In genomic region chr8:61584714-61585383, GRCm38 (mm10) we compare ENCODE assay signal across 18 mouse cellular contexts.
DNase-seq lines count a peak whose midpoint lies in the region; ATAC-seq and TF ChIP-seq lines count a peak whose summit lies in the region.
"Had no signal": no experiment of that assay in that cellular context is flagged by ENCODE, and none has a peak within 500 bp of the region (broad histone marks: within the 10 kb centered on the region; RNA-seq: fewer than 3 reads in every experiment).

No protein-coding gene starts in this region.

- no peak overlapping the region for H3K9ac ChIP-seq in heart, postnatal 0 days (replicated peaks; ENCODE audit: low read depth, low read length)
- H3K9ac ChIP-seq in CH12.LX (ENCODE audit: insufficient read depth, low read depth), result no peak overlapping the region
- H3K9ac ChIP-seq: embryonic facial prominence, embryonic 15.5 days; forebrain, embryonic 15.5 days had no signal

- no peaks in the 10 kb centered on the region for H3K27me3 ChIP-seq in heart, postnatal 0 days (ENCODE audit: control insufficient read depth, insufficient read depth, low read length)
- H3K27me3 ChIP-seq in CH12.LX (replicated peaks), result peaks cover 3% of the 10 kb centered on the region
- H3K27me3 ChIP-seq: embryonic facial prominence, embryonic 15.5 days; forebrain, embryonic 15.5 days had no signal

- H3K79me2 ChIP-seq in CH12.LX (replicated peaks; ENCODE audit: control insufficient read depth, extremely low read depth, insufficient read depth, poor library complexity, severe bottlenecking), result peaks cover 9% of the 10 kb centered on the region

- peak overlapping the region; percentile 28; the same call in 1 of the 2 replicates for H3K27ac ChIP-seq in heart, postnatal 0 days (ENCODE audit: low read depth)
- no peak overlapping the region for H3K27ac ChIP-seq in CH12.LX (ENCODE audit: insufficient read depth, low read depth)
- H3K27ac ChIP-seq: embryonic facial prominence, embryonic 15.5 days; forebrain, embryonic 15.5 days; hindbrain, embryonic 10.5 days; midbrain, embryonic 10.5 days had no signal

- no peak for TF ChIP-seq RAD21 in CH12.LX (IDR thresholded peaks at IDR 0.05; ENCODE audit: low read depth, low read length)

- DNase-seq in heart, postnatal 0 days (ENCODE audit: low spot score), result no peak
- no peak for DNase-seq in heart, adult 8-10 months (ENCODE audit: low spot score)
- DNase-seq in CH12.LX (ENCODE audit: extremely low read depth), result peak; percentile 32
- DNase-seq in ZHBTc4 (ENCODE audit: low read depth, low spot score), result peak; percentile 39
- no peak for DNase-seq in left cerebral cortex, adult 11 months (ENCODE audit: low spot score)
- no peak for DNase-seq in natural killer cell, adult 2 months (ENCODE audit: low spot score in 2 of 2)
- DNase-seq: adrenal gland, postnatal 14 days; cerebellum, postnatal 25 days; gastrocnemius, postnatal 36 days; kidney, postnatal 36 days; layer of hippocampus, postnatal 36 days had no signal

- dilution Hi-C loops in CH12.LX (cut with MboI; ENCODE audit: extremely low pct_ligation_motif_present, extremely low pct_unique_long_range_greater_than_20kb, low sequenced_read_pairs), result no loop called here

- ATAC-seq in heart, postnatal 0 days (ENCODE audit: insufficient read depth, low read depth), result peak; percentile 24; the same call in 1 of the 2 replicates
- 0 out of 2 replicates have a peak, but pooled peaks have one; percentile 16 for ATAC-seq in neutrophil, adult 5-6 weeks (ENCODE audit: extremely low read depth, insufficient number of reproducible peaks, low FRiP score, poor library complexity, severe bottlenecking)
- ATAC-seq: CD4-positive, CD25-positive, alpha-beta regulatory T cell, adult 4 months; forebrain, embryonic 15.5 days; intestine, embryonic 16.5 days had no signal

- no peak for TF ChIP-seq CTCF in heart, postnatal 0 days (IDR thresholded peaks at IDR 0.05; ENCODE audit: low read depth)
- no peak for TF ChIP-seq CTCF in CH12.LX (conservative IDR thresholded peaks at IDR 0.05 in 1 of 2, IDR thresholded peaks at IDR 0.05 in 1 of 2; ENCODE audit: low read depth in 2 of 2, low read length in 2 of 2)

- no peak for TF ChIP-seq POLR2A in CH12.LX (IDR thresholded peaks at IDR 0.05; ENCODE audit: low read depth, low read length)

- no peak overlapping the region for H3K4me3 ChIP-seq in heart, postnatal 0 days (ENCODE audit: low read depth, low read length)
- H3K4me3 ChIP-seq in CH12.LX (replicated peaks in 1 of 3; ENCODE audit: low read depth in 2 of 3, low read length in 2 of 3, poor library complexity in 1 of 3), result no peak overlapping the region
- H3K4me3 ChIP-seq: embryonic facial prominence, embryonic 15.5 days; forebrain, embryonic 15.5 days; hindbrain, embryonic 10.5 days; midbrain, embryonic 10.5 days had no signal

- no peaks in the 10 kb centered on the region for H3K9me3 ChIP-seq in heart, postnatal 0 days (replicated peaks; ENCODE audit: control insufficient read depth, low read length)
- no peaks in the 10 kb centered on the region for H3K9me3 ChIP-seq in CH12.LX (replicated peaks; ENCODE audit: low read length)
- H3K9me3 ChIP-seq: embryonic facial prominence, embryonic 15.5 days; forebrain, embryonic 15.5 days; hindbrain, embryonic 10.5 days; midbrain, embryonic 10.5 days had no signal

- peaks cover 22% of the 10 kb centered on the region for H3K4me1 ChIP-seq in heart, postnatal 0 days (ENCODE audit: control insufficient read depth, insufficient read depth)
- H3K4me1 ChIP-seq in CH12.LX (ENCODE audit: control insufficient read depth in 1 of 2, insufficient read depth in 2 of 2), result peaks cover 16 to 21% of the 10 kb centered on the region in 2 experiments

- no peak for TF ChIP-seq EP300 in heart, postnatal 0 days (IDR thresholded peaks at IDR 0.05; ENCODE audit: low read depth)
- peak; percentile 54; the same call in 1 of the 2 replicates for TF ChIP-seq EP300 in CH12.LX (IDR thresholded peaks at IDR 0.05; ENCODE audit: low read length)

- 69% methylated on average over 5 of the region's 5 CpGs for WGBS in heart, postnatal 0 days

- in situ Hi-C loops in CH12.LX (cut with MboI; ENCODE audit: low pct_ligation_motif_present, low pct_unique_long_range_greater_than_20kb, low sequenced_read_pairs), result no loop called here

- no peak overlapping the region for H3K4me2 ChIP-seq in heart, postnatal 0 days (ENCODE audit: low read depth, low read length)
- H3K4me2 ChIP-seq in CH12.LX (ENCODE audit: insufficient read depth, low read depth, poor library complexity, severe bottlenecking), result no peak overlapping the region
- H3K4me2 ChIP-seq: embryonic facial prominence, embryonic 15.5 days; forebrain, embryonic 15.5 days had no signal

- no peaks in the 10 kb centered on the region; the same call in 1 of the 2 replicates for H3K36me3 ChIP-seq in heart, postnatal 0 days (replicated peaks; ENCODE audit: control insufficient read depth, insufficient read depth, low read length)
- H3K36me3 ChIP-seq in CH12.LX (replicated peaks in 1 of 2; ENCODE audit: control insufficient read depth in 1 of 2, insufficient read depth in 1 of 2, low read length in 1 of 2), result peaks cover 0 to 3% of the 10 kb centered on the region in 2 experiments
- H3K36me3 ChIP-seq: embryonic facial prominence, embryonic 15.5 days; forebrain, embryonic 15.5 days had no signal

TF ChIP-seq in CH12.LX, 34 proteins besides CTCF, POLR2A, EP300 and RAD21:
- TF ChIP-seq MAX (IDR thresholded peaks at IDR 0.05; ENCODE audit: low read length), result 0 out of 2 replicates have a peak, but pooled peaks have one; percentile 22
- TF ChIP-seq IRF4 (IDR thresholded peaks at IDR 0.05; ENCODE audit: low read depth, low read length), result 0 out of 2 replicates have a peak, but pooled peaks have one; percentile 11
- 0 out of 2 replicates have a peak, but pooled peaks have one; percentile 29 for TF ChIP-seq RCOR1 (conservative IDR thresholded peaks at IDR 0.05; ENCODE audit: low read depth, low read length)
- peak; percentile 33 for TF ChIP-seq ETS1 (conservative IDR thresholded peaks at IDR 0.05; ENCODE audit: low read depth, low read length)
- TF ChIP-seq BHLHE40 (IDR thresholded peaks at IDR 0.05; ENCODE audit: low read depth, low read length), result peak; percentile 94
- TF ChIP-seq MEF2A (IDR thresholded peaks at IDR 0.05; ENCODE audit: borderline replicate concordance, low read depth, low read length), result no peak
- TF ChIP-seq NELFE (IDR thresholded peaks at IDR 0.05; ENCODE audit: low read depth, low read length), result no peak
- TF ChIP-seq ZC3H11A (IDR thresholded peaks at IDR 0.05; ENCODE audit: low read depth, low read length), result no peak

Comparison
In these comparisons a context has a peak if more than half of its experiments do, and no peak if none do; other contexts are left out.
1. DNase-seq: peak in CH12.LX (single experiment) and ZHBTc4 (single experiment); none in heart, postnatal 0 days (single experiment), heart, adult 8-10 months (single experiment), left cerebral cortex, adult 11 months (single experiment) and natural killer cell, adult 2 months (0 of 2).